Mouse (Mus musculus): ENCODE data around the gene Pcdh19. TPM values are rescaled to one million over a fixed set of nuclear protein-coding genes. Genes with fewer than 3 reads are reported as not detected.

The Pcdh19 gene
- polyA plus RNA-seq, 1 experiment: 0.51 TPM

DNA sequence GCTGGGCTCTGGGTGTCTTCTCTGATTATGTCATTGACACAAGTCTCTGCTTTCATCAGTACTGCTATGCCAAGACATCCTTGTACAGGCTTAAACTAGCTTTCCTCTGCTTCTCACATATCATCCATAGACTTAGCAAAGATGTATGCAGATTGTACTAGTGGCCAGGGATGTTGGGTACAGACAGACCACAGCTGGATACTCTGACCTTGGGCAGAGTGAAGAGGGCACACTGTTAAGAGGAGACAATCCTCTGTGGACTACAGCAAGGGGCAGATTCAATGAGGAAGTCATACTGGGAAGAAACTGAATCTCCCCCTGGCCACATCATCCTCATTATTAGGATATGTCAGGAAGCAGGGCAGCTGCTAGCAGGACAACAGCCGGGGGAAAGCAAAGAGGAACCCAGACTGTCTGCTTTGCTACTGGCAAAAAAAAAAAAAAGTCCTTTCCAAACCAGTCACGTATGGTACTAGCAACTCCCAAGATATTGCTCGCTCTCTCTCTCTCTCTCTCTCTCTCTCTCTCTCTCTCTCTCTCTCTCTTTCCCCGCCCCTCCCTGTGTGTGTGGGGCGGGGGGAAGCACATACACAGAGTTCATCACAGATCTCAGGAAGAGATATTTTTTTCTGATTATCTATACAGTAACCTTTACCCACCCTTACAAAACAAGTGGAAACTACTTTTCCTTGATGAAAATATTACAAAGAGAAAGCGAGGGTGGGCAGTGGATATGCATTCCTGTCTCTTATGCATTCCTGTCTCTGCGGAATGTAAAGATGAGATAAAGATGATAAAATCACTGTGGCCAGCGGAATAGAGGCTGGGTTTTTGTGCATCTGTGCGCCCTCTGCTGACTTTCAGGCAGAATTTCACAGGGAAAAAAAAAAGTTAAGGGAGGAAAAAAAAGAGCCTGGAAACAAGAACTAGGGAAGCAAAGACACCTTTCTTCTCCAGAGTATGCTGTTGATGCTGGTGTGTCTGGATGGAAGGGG, 31.2 kb downstream of the Pcdh19 start:
- Histone ChIP-seq H3K27me3 (ENCODE audit: control insufficient read depth, insufficient read depth, low read length) (no peaks in the 10 kb centered on the region), H3K4me3 (ENCODE audit: low read depth, low read length) (no peak overlapping the region), H3K36me3 (ENCODE audit: control insufficient read depth, insufficient read depth, low read length) (no peaks in the 10 kb centered on the region), H3K4me1 (ENCODE audit: control insufficient read depth, insufficient read depth, insufficient read length, low read length) (no peaks in the 10 kb centered on the region), H3K27ac (ENCODE audit: insufficient read depth, low read depth, low read length) (no peak overlapping the region)
- 16% methylated on average over 9 of the region's 9 CpGs for WGBS
- TF ChIP-seq CTCF (IDR thresholded peaks at IDR 0.05; ENCODE audit: extremely low read depth, insufficient read length, insufficient replicate concordance, low read depth, low read length) (peak; percentile 16; the same call in 1 of the 2 replicates), POLR2A (IDR thresholded peaks at IDR 0.05; ENCODE audit: low read depth, low read length) (no peak)

- Histone ChIP-seq H3K4me3 (ENCODE audit: low read depth, low read length) (no peak overlapping the region), H3K4me1 (ENCODE audit: control insufficient read depth, insufficient read depth, insufficient read length, low read length) (no peaks in the 10 kb centered on the region), H3K36me3 (ENCODE audit: control insufficient read depth, insufficient read depth, low read length) (no peaks in the 10 kb centered on the region), H3K27me3 (ENCODE audit: control insufficient read depth, insufficient read depth, low read length) (no peaks in the 10 kb centered on the region), H3K27ac (ENCODE audit: insufficient read depth, low read depth, low read length) (no peak overlapping the region)
- WGBS: 64% methylated on average over 11 of the region's 11 CpGs
- no peak for TF ChIP-seq POLR2A (IDR thresholded peaks at IDR 0.05; ENCODE audit: low read depth, low read length)
These were observed 32.8 kb downstream of the Pcdh19 start for GRCm38 (mm10) chrX:133655876-133656538.

DNA sequence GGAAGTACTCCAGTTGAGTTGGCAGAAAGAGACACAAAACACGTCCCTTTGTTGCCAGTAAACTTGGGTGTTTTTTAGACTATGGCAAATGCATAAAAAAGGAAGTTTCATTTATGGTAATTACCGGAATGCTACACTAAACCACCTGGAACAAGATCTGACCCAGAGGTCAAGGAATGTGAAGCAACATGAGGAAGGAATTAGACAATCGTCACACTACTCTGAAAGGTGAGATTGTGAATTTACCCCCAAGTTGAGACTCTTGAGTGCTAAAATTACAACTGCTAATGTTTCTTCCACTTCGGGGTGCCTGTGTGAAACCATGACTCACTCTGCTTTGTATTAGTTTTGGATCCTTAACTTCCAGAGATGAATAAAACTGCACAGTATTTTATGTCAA, 33.6 kb downstream of the Pcdh19 start:
- no peak overlapping the region for H3K4me3 ChIP-seq (ENCODE audit: low read depth, low read length)
- H3K36me3 ChIP-seq (ENCODE audit: control insufficient read depth, insufficient read depth, low read length): no peaks in the 10 kb centered on the region
- TF ChIP-seq CTCF (IDR thresholded peaks at IDR 0.05; ENCODE audit: extremely low read depth, insufficient read length, insufficient replicate concordance, low read depth, low read length): no peak
- H3K27me3 ChIP-seq (ENCODE audit: control insufficient read depth, insufficient read depth, low read length): no peaks in the 10 kb centered on the region
- H3K4me1 ChIP-seq (ENCODE audit: control insufficient read depth, insufficient read depth, insufficient read length, low read length): no peaks in the 10 kb centered on the region
- 57% methylated on average over 4 of the region's 4 CpGs for WGBS
- no peak overlapping the region for H3K27ac ChIP-seq (ENCODE audit: insufficient read depth, low read depth, low read length)

- WGBS: 62% methylated on average over 3 of the region's 3 CpGs
- Histone ChIP-seq H3K4me3 (ENCODE audit: low read depth, low read length) (no peak overlapping the region), H3K27me3 (ENCODE audit: control insufficient read depth, insufficient read depth, low read length) (no peaks in the 10 kb centered on the region), H3K27ac (ENCODE audit: insufficient read depth, low read depth, low read length) (no peak overlapping the region), H3K4me1 (ENCODE audit: control insufficient read depth, insufficient read depth, insufficient read length, low read length) (no peaks in the 10 kb centered on the region), H3K36me3 (ENCODE audit: control insufficient read depth, insufficient read depth, low read length) (no peaks in the 10 kb centered on the region)
- TF ChIP-seq CTCF (IDR thresholded peaks at IDR 0.05; ENCODE audit: extremely low read depth, insufficient read length, insufficient replicate concordance, low read depth, low read length) (no peak), POLR2A (IDR thresholded peaks at IDR 0.05; ENCODE audit: low read depth, low read length) (no peak)
These were observed 35.7 kb downstream of the Pcdh19 start for GRCm38 (mm10) chrX:133653071-133653470.

- Histone ChIP-seq H3K27ac (ENCODE audit: insufficient read depth, low read depth, low read length) (no peak overlapping the region), H3K36me3 (ENCODE audit: control insufficient read depth, insufficient read depth, low read length) (no peaks in the 10 kb centered on the region), H3K4me1 (ENCODE audit: control insufficient read depth, insufficient read depth, insufficient read length, low read length) (peaks cover 5% of the 10 kb centered on the region; the same call in 1 of the 2 replicates), H3K27me3 (ENCODE audit: control insufficient read depth, insufficient read depth, low read length) (no peaks in the 10 kb centered on the region), H3K4me3 (ENCODE audit: low read depth, low read length) (no peak overlapping the region)
- 35% methylated on average over 3 of the region's 3 CpGs for WGBS
- TF ChIP-seq POLR2A (IDR thresholded peaks at IDR 0.05; ENCODE audit: low read depth, low read length) (no peak), CTCF (IDR thresholded peaks at IDR 0.05; ENCODE audit: extremely low read depth, insufficient read length, insufficient replicate concordance, low read depth, low read length) (no peak)
These were observed 38.4 kb downstream of the Pcdh19 start for GRCm38 (mm10) chrX:133650379-133650778.

- WGBS: 65% methylated on average over 2 of the region's 2 CpGs
- no peaks in the 10 kb centered on the region for H3K27me3 ChIP-seq (ENCODE audit: control insufficient read depth, insufficient read depth, low read length)
- H3K27ac ChIP-seq (ENCODE audit: insufficient read depth, low read depth, low read length): no peak overlapping the region
- peaks cover 5% of the 10 kb centered on the region; the same call in 1 of the 2 replicates for H3K4me1 ChIP-seq (ENCODE audit: control insufficient read depth, insufficient read depth, insufficient read length, low read length)
- H3K4me3 ChIP-seq (ENCODE audit: low read depth, low read length): no peak overlapping the region
- no peaks in the 10 kb centered on the region for H3K36me3 ChIP-seq (ENCODE audit: control insufficient read depth, insufficient read depth, low read length)
- no peak for TF ChIP-seq CTCF (IDR thresholded peaks at IDR 0.05; ENCODE audit: extremely low read depth, insufficient read length, insufficient replicate concordance, low read depth, low read length)
- TF ChIP-seq POLR2A (IDR thresholded peaks at IDR 0.05; ENCODE audit: low read depth, low read length): no peak
These were observed 41.0 kb downstream of the Pcdh19 start for GRCm38 (mm10) chrX:133647809-133648208.

DNA sequence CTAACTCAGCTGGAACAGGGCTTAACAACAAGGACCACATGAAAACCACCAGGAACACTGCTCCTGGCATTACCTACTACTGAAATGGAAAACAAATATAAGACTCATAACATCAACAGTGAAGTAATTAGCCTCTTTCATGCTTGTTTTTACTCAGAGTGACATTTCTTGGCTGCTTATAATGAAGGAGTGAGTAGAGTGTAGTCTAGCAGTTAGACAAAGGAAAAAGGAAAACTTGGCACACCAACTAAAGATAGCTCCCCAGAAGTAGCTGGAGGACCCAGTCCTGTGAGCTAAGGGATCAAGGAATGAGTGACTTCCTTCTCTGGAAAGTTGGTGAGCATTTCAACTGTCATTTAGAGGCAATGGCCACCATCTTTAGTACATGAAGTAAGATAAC, 49.3 kb downstream of the Pcdh19 start:
- Histone ChIP-seq H3K4me3 (ENCODE audit: low read depth, low read length) (no peak overlapping the region), H3K27me3 (ENCODE audit: control insufficient read depth, insufficient read depth, low read length) (no peaks in the 10 kb centered on the region), H3K27ac (ENCODE audit: insufficient read depth, low read depth, low read length) (no peak overlapping the region), H3K36me3 (ENCODE audit: control insufficient read depth, insufficient read depth, low read length) (no peaks in the 10 kb centered on the region), H3K4me1 (ENCODE audit: control insufficient read depth, insufficient read depth, insufficient read length, low read length) (no peaks in the 10 kb centered on the region)
- TF ChIP-seq POLR2A (IDR thresholded peaks at IDR 0.05; ENCODE audit: low read depth, low read length) (no peak), CTCF (IDR thresholded peaks at IDR 0.05; ENCODE audit: extremely low read depth, insufficient read length, insufficient replicate concordance, low read depth, low read length) (no peak)
